Mouse (Mus musculus): ENCODE results near the gene Ets2. TPM values are rescaled to one million over a fixed set of nuclear protein-coding genes. Genes with fewer than 3 reads are reported as not detected.
A peak's percentile ranks its signal among the peaks of the same experiment; 100 is the strongest.
"Not testable (repeated sequence)": the region's sequence is repeated elsewhere in the genome, so short reads cannot be mapped to it uniquely, and the experiment has no call there.

The Ets2 gene
- polyA plus RNA-seq, 1 experiment, result 113 TPM

DNA sequence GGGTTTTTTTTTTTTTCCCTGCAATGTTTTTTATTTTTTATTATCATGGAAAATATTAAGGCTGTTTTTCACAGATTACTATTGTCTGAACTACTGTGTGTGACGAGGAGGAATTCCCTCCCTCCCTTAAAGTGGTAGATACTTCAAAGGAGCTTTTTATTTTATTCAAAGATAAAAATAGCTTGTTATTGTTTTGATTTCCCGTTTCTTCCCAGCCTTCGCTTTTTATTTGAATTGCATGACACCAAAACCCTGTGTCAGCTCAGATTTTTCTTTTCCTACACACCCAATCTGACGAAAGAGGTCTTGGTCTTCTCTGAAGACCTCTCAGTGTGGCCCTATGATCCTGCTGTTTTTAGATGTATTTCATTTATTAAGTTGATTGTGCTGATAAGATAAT, 7.3 kb downstream of the Ets2 start:
- WGBS, result 30% methylated on average over 4 of the region's 4 CpGs
- H3K4me1 ChIP-seq (ENCODE audit: control insufficient read depth, insufficient read depth, low read length), result peaks cover 28% of the 10 kb centered on the region
- TF ChIP-seq POLR2A (IDR thresholded peaks at IDR 0.05; ENCODE audit: borderline replicate concordance, extremely low read depth, low read depth, low read length), result no peak
- no peak for TF ChIP-seq CTCF (IDR thresholded peaks at IDR 0.05; ENCODE audit: insufficient read depth, low read length)
- no peak overlapping the region for H3K4me3 ChIP-seq (replicated peaks; ENCODE audit: extremely low read depth, low read depth, low read length)
- no peak for DNase-seq

- 85% methylated on average over 6 of the region's 6 CpGs for WGBS
- Histone ChIP-seq H3K4me1 (ENCODE audit: control insufficient read depth, insufficient read depth, low read length) (peaks cover 24% of the 10 kb centered on the region), H3K4me3 (replicated peaks; ENCODE audit: extremely low read depth, low read depth, low read length) (no peak overlapping the region)
- no peak for DNase-seq
- TF ChIP-seq CTCF (IDR thresholded peaks at IDR 0.05; ENCODE audit: insufficient read depth, low read length) (no peak), POLR2A (IDR thresholded peaks at IDR 0.05; ENCODE audit: borderline replicate concordance, extremely low read depth, low read depth, low read length) (peak; percentile 33; the same call in 1 of the 2 replicates)
These were observed 8.3 kb downstream of the Ets2 start for GRCm38 (mm10) chr16:95710129-95710528.

GRCm38 (mm10) chr16:95712121-95712520, 10.2 kb downstream of the Ets2 start:
- Histone ChIP-seq H3K4me3 (replicated peaks; ENCODE audit: extremely low read depth, low read depth, low read length) (no peak overlapping the region), H3K4me1 (ENCODE audit: control insufficient read depth, insufficient read depth, low read length) (peaks cover 16% of the 10 kb centered on the region)
- no peak for DNase-seq
- 81% methylated on average over 10 of the region's 10 CpGs for WGBS
- TF ChIP-seq POLR2A (IDR thresholded peaks at IDR 0.05; ENCODE audit: borderline replicate concordance, extremely low read depth, low read depth, low read length) (no peak), CTCF (IDR thresholded peaks at IDR 0.05; ENCODE audit: insufficient read depth, low read length) (no peak)

- not testable (repeated sequence) for H3K4me3 ChIP-seq (replicated peaks; ENCODE audit: extremely low read depth, low read depth, low read length); DNase-seq
- WGBS, result 70% methylated on average over 2 of the region's 2 CpGs
- peaks cover 12% of the 10 kb centered on the region for H3K4me1 ChIP-seq (ENCODE audit: control insufficient read depth, insufficient read depth, low read length)
These were observed 11.2 kb downstream of the Ets2 start for GRCm38 (mm10) chr16:95713077-95713476.

- TF ChIP-seq POLR2A (IDR thresholded peaks at IDR 0.05; ENCODE audit: borderline replicate concordance, extremely low read depth, low read depth, low read length) (no peak), CTCF (IDR thresholded peaks at IDR 0.05; ENCODE audit: insufficient read depth, low read length) (no peak)
- WGBS, result 67% methylated on average over 11 of the region's 11 CpGs
- DNase-seq, result no peak
- H3K4me1 ChIP-seq (ENCODE audit: control insufficient read depth, insufficient read depth, low read length), result peaks cover 3% of the 10 kb centered on the region; the same call in 1 of the 2 replicates
- H3K4me3 ChIP-seq (replicated peaks; ENCODE audit: extremely low read depth, low read depth, low read length), result no peak overlapping the region
These were observed 13.2 kb downstream of the Ets2 start for GRCm38 (mm10) chr16:95715026-95715425.

GRCm38 (mm10) chr16:95716061-95716706, 14.3 kb downstream of the Ets2 start:
- TF ChIP-seq POLR2A (IDR thresholded peaks at IDR 0.05; ENCODE audit: borderline replicate concordance, extremely low read depth, low read depth, low read length) (no peak), CTCF (IDR thresholded peaks at IDR 0.05; ENCODE audit: insufficient read depth, low read length) (no peak)
- H3K4me3 ChIP-seq (replicated peaks; ENCODE audit: extremely low read depth, low read depth, low read length), result no peak overlapping the region
- WGBS, result 69% methylated on average over 12 of the region's 12 CpGs
- DNase-seq, result peak; percentile 58
- no peaks in the 10 kb centered on the region for H3K4me1 ChIP-seq (ENCODE audit: control insufficient read depth, insufficient read depth, low read length)

GRCm38 (mm10) chr16:95717631-95718030, 15.8 kb downstream of the Ets2 start:
- WGBS, result 88% methylated on average over 6 of the region's 6 CpGs
- TF ChIP-seq CTCF (IDR thresholded peaks at IDR 0.05; ENCODE audit: insufficient read depth, low read length), result no peak
- TF ChIP-seq POLR2A (IDR thresholded peaks at IDR 0.05; ENCODE audit: borderline replicate concordance, extremely low read depth, low read depth, low read length), result no peak
- H3K4me3 ChIP-seq (replicated peaks; ENCODE audit: extremely low read depth, low read depth, low read length), result no peak overlapping the region
- H3K4me1 ChIP-seq (ENCODE audit: control insufficient read depth, insufficient read depth, low read length), result no peaks in the 10 kb centered on the region
- no peak for DNase-seq

- no peak for DNase-seq
- Histone ChIP-seq H3K4me3 (replicated peaks; ENCODE audit: extremely low read depth, low read depth, low read length) (no peak overlapping the region), H3K4me1 (ENCODE audit: control insufficient read depth, insufficient read depth, low read length) (no peaks in the 10 kb centered on the region)
These were observed 16.2 kb downstream of the Ets2 start for GRCm38 (mm10) chr16:95718119-95718518.

DNA sequence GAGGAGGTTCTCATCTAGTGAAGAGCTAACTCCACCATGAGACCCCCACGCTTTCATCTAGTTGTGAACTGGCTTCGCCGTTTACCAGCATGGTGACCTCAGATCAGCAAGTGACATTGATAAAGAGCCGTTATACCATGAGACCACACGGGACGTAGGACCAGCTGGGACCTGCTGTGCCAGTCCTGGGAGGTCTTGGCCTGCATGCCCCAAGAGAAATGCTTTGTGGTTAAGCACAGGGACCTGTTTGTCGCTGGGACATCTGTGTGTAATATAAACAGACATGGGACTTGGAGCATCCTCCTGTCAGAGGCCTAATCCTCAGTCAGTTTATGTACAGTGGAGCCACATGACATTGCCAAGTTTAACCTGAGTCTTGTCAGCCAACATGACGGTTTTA, 18.7 kb downstream of the Ets2 start:
- WGBS, result 87% methylated on average over 8 of the region's 8 CpGs
- no peak overlapping the region for H3K4me3 ChIP-seq (replicated peaks; ENCODE audit: extremely low read depth, low read depth, low read length)
- no peak for DNase-seq
- H3K4me1 ChIP-seq (ENCODE audit: control insufficient read depth, insufficient read depth, low read length), result no peaks in the 10 kb centered on the region
- no peak for TF ChIP-seq POLR2A (IDR thresholded peaks at IDR 0.05; ENCODE audit: borderline replicate concordance, extremely low read depth, low read depth, low read length)
- TF ChIP-seq CTCF (IDR thresholded peaks at IDR 0.05; ENCODE audit: insufficient read depth, low read length), result no peak

More at GRCm38 (mm10) chr16:95718119-95718518, 16.2 kb downstream of the Ets2 start:
- no peak for TF ChIP-seq POLR2A (IDR thresholded peaks at IDR 0.05; ENCODE audit: borderline replicate concordance, extremely low read depth, low read depth, low read length)
- TF ChIP-seq CTCF (IDR thresholded peaks at IDR 0.05; ENCODE audit: insufficient read depth, low read length), result no peak
- 72% methylated on average over 4 of the region's 4 CpGs for WGBS

- 82% methylated on average over 2 of the region's 2 CpGs for WGBS
- Histone ChIP-seq H3K4me1 (ENCODE audit: control insufficient read depth, insufficient read depth, low read length) (peaks cover 3% of the 10 kb centered on the region), H3K4me3 (replicated peaks; ENCODE audit: extremely low read depth, low read depth, low read length) (no peak overlapping the region)
- no peak for DNase-seq
- no peak for TF ChIP-seq POLR2A (IDR thresholded peaks at IDR 0.05; ENCODE audit: borderline replicate concordance, extremely low read depth, low read depth, low read length)
- no peak for TF ChIP-seq CTCF (IDR thresholded peaks at IDR 0.05; ENCODE audit: insufficient read depth, low read length)
These were observed 22.4 kb downstream of the Ets2 start for GRCm38 (mm10) chr16:95724251-95724650.

All from lung, adult 2 months (tissue).